Mouse (Mus musculus): ENCODE data around the gene Flt1. TPM values are rescaled to one million over a fixed set of nuclear protein-coding genes. Genes with fewer than 3 reads are reported as not detected.
A peak's percentile ranks its signal among the peaks of the same experiment; 100 is the strongest.

The Flt1 gene
- polyA plus RNA-seq, 1 experiment, result 2.1 TPM

DNA sequence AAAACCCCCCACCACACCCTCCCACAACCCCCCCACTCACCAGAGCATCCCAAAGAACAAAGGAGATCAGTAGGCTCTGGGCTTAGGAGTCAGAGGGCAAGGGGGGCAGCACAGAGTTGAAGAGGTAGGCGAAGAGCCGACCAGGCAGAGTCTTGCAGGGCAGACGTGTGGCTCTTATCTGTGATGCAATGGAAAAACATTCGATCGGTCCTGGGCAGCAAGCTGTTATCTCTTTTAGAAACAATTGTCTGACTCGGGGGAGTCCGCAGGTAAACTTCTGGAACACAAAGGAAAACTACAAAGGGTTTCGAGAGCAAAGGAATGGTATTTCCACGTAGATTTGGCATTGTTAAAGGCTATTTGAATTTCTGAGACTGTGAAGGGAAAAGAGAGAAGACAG lies 35.5 kb upstream of the Flt1 start:
- H3K36me3 ChIP-seq (ENCODE audit: control insufficient read depth, insufficient read depth), result no peaks in the 10 kb centered on the region
- H3K4me3 ChIP-seq (ENCODE audit: insufficient read depth, poor library complexity, severe bottlenecking), result no peak overlapping the region
- TF ChIP-seq MYOD1 (IDR thresholded peaks at IDR 0.05; ENCODE audit: control insufficient read depth, insufficient read length, low read depth) (no peak), FOSL1 (IDR thresholded peaks at IDR 0.05; ENCODE audit: insufficient read depth, low read length, poor library complexity, severe bottlenecking) (no peak), MAX (IDR thresholded peaks at IDR 0.05) (no peak), CEBPB (IDR thresholded peaks at IDR 0.05; ENCODE audit: low read depth) (no peak), MYOG (IDR thresholded peaks at IDR 0.05; ENCODE audit: control insufficient read depth, extremely low read depth, insufficient read length) (no peak), USF1 (IDR thresholded peaks at IDR 0.05; ENCODE audit: low read depth) (no peak), CTCF (IDR thresholded peaks at IDR 0.05; ENCODE audit: control insufficient read depth, insufficient read depth, insufficient read length) (no peak)
- H3K27me3 ChIP-seq (ENCODE audit: control insufficient read depth, insufficient read depth, insufficient read length), result no peaks in the 10 kb centered on the region
- H3K79me3 ChIP-seq (ENCODE audit: low read depth), result no peaks in the 10 kb centered on the region
- H3ac ChIP-seq (ENCODE audit: control insufficient read depth, insufficient read length, low read depth), result no peak overlapping the region
- no peaks in the 10 kb centered on the region for H3K79me2 ChIP-seq (ENCODE audit: control insufficient read depth, insufficient read depth)

DNA sequence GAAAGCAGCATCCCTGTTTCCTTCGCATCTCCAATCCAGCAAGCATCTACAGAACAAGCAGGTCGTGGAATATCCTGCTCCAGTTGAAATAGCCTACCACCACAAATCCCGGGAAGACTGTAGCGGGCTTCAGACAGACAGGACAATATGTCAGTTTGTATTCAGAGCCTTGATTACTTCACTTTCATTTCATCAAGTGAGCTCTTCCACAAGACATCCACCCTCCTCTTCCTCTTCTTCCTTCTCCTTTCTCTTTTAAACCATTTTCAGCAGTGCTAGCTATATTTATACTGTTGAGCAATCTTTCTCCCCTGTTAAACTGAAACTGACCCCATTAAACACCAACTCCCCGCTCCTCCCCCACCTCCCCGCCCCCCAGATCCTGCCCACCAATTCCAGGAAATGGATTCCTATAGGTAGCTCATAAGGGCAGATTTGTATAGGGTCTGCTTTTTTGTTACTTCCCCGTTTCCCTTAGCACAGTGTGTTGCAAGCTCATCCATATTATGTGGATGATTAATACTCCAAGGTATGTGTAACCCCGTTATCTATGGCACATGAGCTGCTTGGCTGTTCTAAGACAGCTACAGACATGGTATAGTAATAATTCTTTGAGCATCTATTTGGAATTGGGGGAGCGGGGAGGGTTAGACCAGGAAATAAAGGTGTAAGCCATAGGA lies 33.0 kb upstream of the Flt1 start:
- Histone ChIP-seq H3ac (ENCODE audit: control insufficient read depth, insufficient read length, low read depth) (no peak overlapping the region), H3K79me3 (ENCODE audit: low read depth) (no peaks in the 10 kb centered on the region), H3K27me3 (ENCODE audit: control insufficient read depth, insufficient read depth, insufficient read length) (no peaks in the 10 kb centered on the region), H3K36me3 (ENCODE audit: control insufficient read depth, insufficient read depth) (no peaks in the 10 kb centered on the region), H3K79me2 (ENCODE audit: control insufficient read depth, insufficient read depth) (no peaks in the 10 kb centered on the region), H3K4me3 (ENCODE audit: insufficient read depth, poor library complexity, severe bottlenecking) (no peak overlapping the region)
- TF ChIP-seq MYOG (IDR thresholded peaks at IDR 0.05; ENCODE audit: control insufficient read depth, extremely low read depth, insufficient read length) (no peak), CEBPB (IDR thresholded peaks at IDR 0.05; ENCODE audit: low read depth) (peak; percentile 16)

DNA sequence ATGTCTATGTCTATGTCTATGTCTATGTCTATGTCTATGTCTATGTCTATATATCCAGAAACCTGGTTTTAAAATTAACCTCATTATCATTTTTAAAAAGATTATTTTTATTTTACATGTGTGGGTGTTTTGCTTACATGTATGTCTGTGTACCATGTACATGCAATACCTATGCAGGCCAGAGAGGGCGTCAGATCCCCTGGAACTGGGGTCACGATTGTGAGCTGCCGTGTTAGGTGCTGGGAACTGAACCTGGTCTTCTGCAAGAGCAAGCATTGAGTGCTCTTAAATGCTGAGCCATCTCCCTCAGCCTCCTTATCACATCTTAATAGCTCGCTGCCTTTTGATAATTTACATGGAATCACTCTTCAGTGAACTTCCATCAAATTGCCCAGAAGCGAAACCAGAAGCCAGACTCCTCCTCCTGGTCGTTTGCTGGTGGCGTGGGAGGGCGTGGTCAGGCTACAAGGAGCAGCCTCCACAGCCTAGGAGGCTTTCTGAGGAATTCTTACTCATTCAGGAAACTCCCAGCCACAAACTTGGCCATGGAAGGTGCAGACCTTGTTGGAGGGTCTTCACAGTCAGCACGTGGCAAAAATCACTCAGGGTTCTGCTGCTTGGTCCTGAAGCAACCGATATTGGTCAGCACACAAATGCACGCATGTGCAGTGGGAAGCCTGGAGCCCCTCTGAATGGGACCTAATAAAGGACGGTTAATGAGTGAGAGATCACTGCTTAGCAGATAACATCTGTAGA lies 32.2 kb upstream of the Flt1 start:
- no peak overlapping the region for H3K4me3 ChIP-seq (ENCODE audit: insufficient read depth, poor library complexity, severe bottlenecking)
- no peaks in the 10 kb centered on the region for H3K79me3 ChIP-seq (ENCODE audit: low read depth)
- no peak overlapping the region for H3ac ChIP-seq (ENCODE audit: control insufficient read depth, insufficient read length, low read depth)
- H3K79me2 ChIP-seq (ENCODE audit: control insufficient read depth, insufficient read depth), result no peaks in the 10 kb centered on the region
- H3K36me3 ChIP-seq (ENCODE audit: control insufficient read depth, insufficient read depth), result no peaks in the 10 kb centered on the region
- no peaks in the 10 kb centered on the region for H3K27me3 ChIP-seq (ENCODE audit: control insufficient read depth, insufficient read depth, insufficient read length)
- TF ChIP-seq MAX (IDR thresholded peaks at IDR 0.05) (peak; percentile 35), MYOD1 (IDR thresholded peaks at IDR 0.05; ENCODE audit: control insufficient read depth, insufficient read length, low read depth) (no peak)

DNA sequence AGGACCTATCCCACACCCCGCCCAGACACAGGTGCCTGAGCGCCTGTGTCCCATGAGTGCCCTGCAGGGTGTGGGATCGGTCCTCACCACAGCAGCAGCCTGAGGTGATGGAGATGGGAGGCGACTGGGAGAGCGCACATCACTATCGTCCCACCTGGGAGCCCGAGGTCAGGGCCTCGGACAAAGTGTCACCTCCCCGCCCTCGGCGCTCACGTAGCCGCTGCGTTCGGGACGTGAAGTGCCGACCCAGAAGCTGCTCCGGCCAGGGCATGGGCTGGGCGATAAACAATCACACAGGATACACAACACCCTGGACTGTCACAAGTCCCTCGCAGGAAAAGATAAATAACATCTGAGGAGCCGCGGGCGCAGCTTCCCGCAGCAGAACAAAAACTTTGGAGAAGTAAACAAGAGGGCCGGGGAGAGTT lies 27.1 kb upstream of the Flt1 start:
- Histone ChIP-seq H3K4me3 (ENCODE audit: insufficient read depth, poor library complexity, severe bottlenecking) (no peak overlapping the region), H3K79me3 (ENCODE audit: low read depth) (no peaks in the 10 kb centered on the region), H3K36me3 (ENCODE audit: control insufficient read depth, insufficient read depth) (no peaks in the 10 kb centered on the region), H3K27me3 (ENCODE audit: control insufficient read depth, insufficient read depth, insufficient read length) (no peaks in the 10 kb centered on the region), H3K79me2 (ENCODE audit: control insufficient read depth, insufficient read depth) (no peaks in the 10 kb centered on the region), H3ac (ENCODE audit: control insufficient read depth, insufficient read length, low read depth) (no peak overlapping the region)
- no peak for TF ChIP-seq CEBPB (IDR thresholded peaks at IDR 0.05; ENCODE audit: low read depth)
- no peak for TF ChIP-seq MYOG (IDR thresholded peaks at IDR 0.05; ENCODE audit: control insufficient read depth, extremely low read depth, insufficient read length)
- TF ChIP-seq MAX (IDR thresholded peaks at IDR 0.05), result no peak
- no peak for TF ChIP-seq CTCF (IDR thresholded peaks at IDR 0.05; ENCODE audit: control insufficient read depth, insufficient read depth, insufficient read length)
- no peak for TF ChIP-seq USF1 (IDR thresholded peaks at IDR 0.05; ENCODE audit: low read depth)
- no peak for TF ChIP-seq FOSL1 (IDR thresholded peaks at IDR 0.05; ENCODE audit: insufficient read depth, low read length, poor library complexity, severe bottlenecking)
- no peak for TF ChIP-seq MYOD1 (IDR thresholded peaks at IDR 0.05; ENCODE audit: control insufficient read depth, insufficient read length, low read depth)

DNA sequence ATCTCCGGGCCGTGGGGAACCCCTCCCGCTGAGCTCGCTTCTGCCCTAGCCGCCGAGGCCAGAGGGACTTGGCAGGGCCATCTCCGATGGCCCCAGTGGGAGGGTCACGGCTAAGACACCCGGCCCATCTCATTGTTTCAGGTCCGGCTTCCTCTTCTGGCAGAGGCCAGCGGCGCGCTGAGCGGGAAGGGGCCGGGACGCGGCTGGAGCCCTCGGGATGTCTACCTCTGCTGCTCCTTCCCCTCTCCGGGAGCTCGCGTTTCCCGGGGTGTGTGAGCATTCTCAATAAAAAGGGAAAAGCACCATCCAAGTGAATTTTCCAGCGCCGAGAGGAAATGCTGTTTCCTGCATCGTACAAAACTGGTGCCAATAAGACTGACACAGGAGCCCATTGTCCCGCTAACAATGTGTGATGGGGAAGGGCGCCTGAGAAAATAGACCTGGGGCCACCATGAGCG lies 25.9 kb upstream of the Flt1 start:
- no peaks in the 10 kb centered on the region for H3K79me3 ChIP-seq (ENCODE audit: low read depth)
- no peak overlapping the region for H3K4me3 ChIP-seq (ENCODE audit: insufficient read depth, poor library complexity, severe bottlenecking)
- no peaks in the 10 kb centered on the region for H3K27me3 ChIP-seq (ENCODE audit: control insufficient read depth, insufficient read depth, insufficient read length)
- no peaks in the 10 kb centered on the region for H3K79me2 ChIP-seq (ENCODE audit: control insufficient read depth, insufficient read depth)
- H3K36me3 ChIP-seq (ENCODE audit: control insufficient read depth, insufficient read depth), result no peaks in the 10 kb centered on the region
- H3ac ChIP-seq (ENCODE audit: control insufficient read depth, insufficient read length, low read depth), result no peak overlapping the region
- no peak for TF ChIP-seq CTCF (IDR thresholded peaks at IDR 0.05; ENCODE audit: control insufficient read depth, insufficient read depth, insufficient read length)
- no peak for TF ChIP-seq USF1 (IDR thresholded peaks at IDR 0.05; ENCODE audit: low read depth)
- no peak for TF ChIP-seq MYOD1 (IDR thresholded peaks at IDR 0.05; ENCODE audit: control insufficient read depth, insufficient read length, low read depth)
- TF ChIP-seq FOSL1 (IDR thresholded peaks at IDR 0.05; ENCODE audit: insufficient read depth, low read length, poor library complexity, severe bottlenecking), result no peak
- no peak for TF ChIP-seq CEBPB (IDR thresholded peaks at IDR 0.05; ENCODE audit: low read depth)
- TF ChIP-seq MYOG (IDR thresholded peaks at IDR 0.05; ENCODE audit: control insufficient read depth, extremely low read depth, insufficient read length), result no peak

DNA sequence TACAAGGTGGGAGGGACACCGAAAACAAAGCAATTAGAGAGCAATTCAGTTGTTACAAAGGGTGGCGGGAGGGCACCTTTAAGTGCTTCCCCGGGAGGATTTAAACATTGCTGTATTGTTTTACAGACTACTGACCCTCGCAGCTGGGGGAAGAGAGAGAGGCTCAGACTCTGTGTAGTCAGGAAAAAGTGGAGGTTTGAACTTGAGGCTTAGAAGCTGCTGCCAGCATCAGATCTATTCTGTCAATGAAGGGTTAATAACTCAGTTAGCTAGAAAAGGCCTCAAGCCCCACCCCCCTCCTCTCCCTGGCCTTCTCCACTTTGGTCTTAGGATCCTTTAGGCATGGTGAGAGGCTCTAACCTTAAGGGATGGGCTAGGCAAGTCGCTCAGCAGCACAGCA lies 24.2 kb upstream of the Flt1 start:
- Histone ChIP-seq H3K4me3 (ENCODE audit: insufficient read depth, poor library complexity, severe bottlenecking) (no peak overlapping the region), H3K79me3 (ENCODE audit: low read depth) (no peaks in the 10 kb centered on the region), H3ac (ENCODE audit: control insufficient read depth, insufficient read length, low read depth) (no peak overlapping the region), H3K27me3 (ENCODE audit: control insufficient read depth, insufficient read depth, insufficient read length) (no peaks in the 10 kb centered on the region), H3K36me3 (ENCODE audit: control insufficient read depth, insufficient read depth) (no peaks in the 10 kb centered on the region), H3K79me2 (ENCODE audit: control insufficient read depth, insufficient read depth) (no peaks in the 10 kb centered on the region)
- TF ChIP-seq USF1 (IDR thresholded peaks at IDR 0.05; ENCODE audit: low read depth) (no peak), FOSL1 (IDR thresholded peaks at IDR 0.05; ENCODE audit: insufficient read depth, low read length, poor library complexity, severe bottlenecking) (no peak), MYOG (IDR thresholded peaks at IDR 0.05; ENCODE audit: control insufficient read depth, extremely low read depth, insufficient read length) (no peak), CEBPB (IDR thresholded peaks at IDR 0.05; ENCODE audit: low read depth) (no peak), MYOD1 (IDR thresholded peaks at IDR 0.05; ENCODE audit: control insufficient read depth, insufficient read length, low read depth) (no peak), CTCF (IDR thresholded peaks at IDR 0.05; ENCODE audit: control insufficient read depth, insufficient read depth, insufficient read length) (no peak), MAX (IDR thresholded peaks at IDR 0.05) (no peak)
